Mouse (Mus musculus) neutrophil, adult 5-6 weeks (primary cell): ENCODE measurements at regions not wholly inside any gene's neighbourhood (a gene's known extent, or its start where the extent isn't known, plus 50 kb on each side); places are given as distances from the start of the nearest gene placed in this dataset.
A peak's percentile ranks its signal among the peaks of the same experiment; 100 is the strongest.

Experiments used
- ATAC-seq: fragments of 151-379, 151-347 bp; 2 replicates; pipeline ENCODE4 v1.8.0; 2017; ENCODE audit warnings: mild to moderate bottlenecking, moderate TSS enrichment; ENCODE audit not compliant: insufficient number of reproducible peaks, poor library complexity, low FRiP score, severe bottlenecking; ENCODE audit errors: extremely low read depth

DNA sequence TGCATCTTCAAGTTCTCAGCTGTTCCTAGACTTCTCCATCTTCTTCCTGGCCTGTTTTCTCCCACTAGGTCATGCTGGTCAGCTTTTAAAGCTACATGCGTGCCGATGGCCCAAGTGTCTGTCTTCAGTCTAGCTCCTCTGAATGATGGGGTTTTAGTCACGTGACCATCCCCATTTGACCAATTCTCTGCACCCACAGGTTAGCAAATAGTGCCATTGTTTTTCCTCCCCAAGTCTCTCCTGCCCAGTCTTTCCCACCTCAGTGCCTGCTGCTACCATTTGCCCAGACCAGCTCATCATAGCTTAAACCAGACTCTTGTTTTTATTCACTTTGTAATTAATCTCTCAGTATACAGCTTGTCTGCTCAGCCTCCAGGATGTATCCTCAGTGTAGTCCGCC, 62.3 kb downstream of the Zfp706 start:
- ATAC-seq = no peak

DNA sequence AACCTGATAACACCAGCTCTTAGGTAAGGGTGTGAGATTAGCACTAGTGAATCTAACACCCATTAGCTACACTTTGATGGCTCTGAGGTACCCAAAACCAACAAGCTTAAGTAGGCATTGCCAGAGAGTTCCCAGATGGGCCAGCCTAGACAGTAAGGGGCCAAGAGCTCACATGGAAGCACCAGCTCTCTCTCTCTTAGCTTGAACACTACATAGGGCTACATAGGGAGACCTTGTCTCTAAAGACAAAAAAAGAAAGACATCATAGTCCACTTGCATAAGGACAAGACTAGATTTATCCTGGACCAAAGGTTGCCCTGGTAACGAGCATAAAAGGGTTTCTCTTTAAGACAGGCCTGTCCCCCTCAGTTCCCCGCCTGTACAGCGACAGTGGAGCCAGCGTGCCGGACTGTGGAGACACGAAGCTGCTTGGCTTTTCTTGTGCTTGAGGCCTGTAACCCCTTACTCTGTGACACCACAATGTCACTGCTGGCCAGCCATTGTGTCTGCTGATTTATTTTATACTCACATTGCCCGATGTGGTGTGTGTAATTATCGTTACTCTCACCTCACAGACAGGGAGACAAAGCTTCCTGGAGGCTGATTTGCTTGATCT, 62.9 kb downstream of the Zfp706 start:
- ATAC-seq = no peak

DNA sequence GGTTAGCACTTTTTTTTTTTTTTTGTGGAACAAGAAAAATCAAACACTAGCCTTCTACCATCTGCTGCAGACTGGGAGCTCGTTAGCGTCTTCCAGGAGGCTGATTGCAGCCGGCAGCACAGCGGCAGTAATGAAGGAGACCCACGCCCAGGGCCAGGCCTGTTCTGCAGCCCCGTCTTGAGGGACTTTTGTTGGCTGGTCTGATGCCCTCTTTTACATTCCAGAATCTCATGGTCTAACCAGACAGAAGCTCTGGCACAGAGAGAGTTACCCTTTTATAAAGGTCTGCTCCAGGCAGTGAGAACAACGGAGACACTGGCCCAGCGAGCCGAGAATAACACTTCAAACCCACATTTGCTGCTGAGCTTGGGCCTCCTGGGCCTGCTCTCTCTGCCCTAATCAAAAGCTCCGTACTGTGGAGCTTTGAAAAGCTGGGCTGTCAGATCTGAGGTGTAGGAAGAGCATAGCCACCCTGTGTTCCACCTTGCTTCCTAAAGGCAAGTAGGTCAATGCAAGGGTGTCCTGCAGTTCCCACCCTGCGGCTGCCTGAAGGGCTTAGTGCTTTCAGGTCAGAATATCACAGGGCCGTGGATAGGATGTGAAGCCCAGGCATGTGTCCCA, 64.0 kb downstream of the Zfp706 start:
- no peak for ATAC-seq

DNA sequence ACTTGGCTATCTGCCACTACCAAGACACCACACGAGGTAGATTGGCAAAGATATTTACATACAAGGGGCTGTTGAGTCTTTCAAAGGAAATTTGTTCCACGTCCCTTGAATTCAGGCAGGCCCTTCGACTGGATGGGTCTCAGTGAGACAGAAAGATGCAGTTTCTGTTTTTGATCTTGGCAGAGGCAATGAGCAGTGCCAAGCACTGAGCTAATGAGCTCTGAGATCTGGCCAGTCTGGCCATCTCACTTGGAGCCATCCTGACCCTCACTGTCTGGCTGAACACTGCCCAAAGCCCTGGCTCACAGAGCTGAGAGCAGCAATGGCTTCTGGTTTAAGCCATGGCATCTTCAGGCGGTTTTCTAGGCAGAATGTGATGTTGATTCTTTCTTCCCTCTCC, 65.3 kb downstream of the Zfp706 start:
- ATAC-seq = no peak

GRCm38 (mm10) chr15:36941741-36942140, 65.8 kb downstream of the Zfp706 start:
- no peak for ATAC-seq

DNA sequence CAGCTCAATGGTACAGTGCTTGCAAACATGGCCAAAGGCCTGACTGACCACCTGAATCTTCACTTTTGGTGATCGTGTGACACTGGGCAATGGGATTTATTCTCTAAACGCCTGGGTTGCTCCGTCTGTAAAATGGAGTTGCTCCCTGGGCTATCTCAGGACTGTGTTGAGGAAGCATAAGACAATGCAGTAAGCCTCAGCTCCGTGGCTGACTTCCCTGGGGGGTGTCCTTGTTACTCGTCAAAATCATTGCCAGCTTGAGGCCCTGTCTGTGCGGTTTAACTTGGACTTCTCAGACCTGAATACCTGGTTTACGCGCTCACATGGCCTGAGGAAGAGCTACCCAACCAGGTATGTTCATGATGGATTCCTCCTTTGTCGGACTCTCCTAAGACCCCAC, 68.0 kb downstream of the Zfp706 start:
- ATAC-seq = no peak

DNA sequence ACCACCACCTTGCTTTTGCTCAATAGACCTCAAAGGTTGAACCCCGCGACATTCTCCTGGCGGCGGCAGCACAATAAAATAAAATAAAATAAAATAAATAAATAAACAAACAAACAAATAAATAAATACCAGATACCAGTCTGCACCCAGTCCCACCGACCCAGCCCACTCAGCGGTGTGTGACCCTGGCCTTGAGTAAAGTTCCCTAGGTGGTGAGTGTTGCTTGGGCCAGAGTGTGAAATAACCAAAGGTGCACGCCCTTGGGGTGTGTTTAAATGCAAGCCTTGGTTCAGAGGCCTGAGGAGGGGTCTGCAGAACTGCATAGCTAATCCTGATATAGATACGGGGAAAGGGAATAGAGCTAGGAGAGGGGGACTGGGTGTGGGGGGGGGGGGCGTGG, 68.4 kb downstream of the Zfp706 start:
- ATAC-seq = no peak

DNA sequence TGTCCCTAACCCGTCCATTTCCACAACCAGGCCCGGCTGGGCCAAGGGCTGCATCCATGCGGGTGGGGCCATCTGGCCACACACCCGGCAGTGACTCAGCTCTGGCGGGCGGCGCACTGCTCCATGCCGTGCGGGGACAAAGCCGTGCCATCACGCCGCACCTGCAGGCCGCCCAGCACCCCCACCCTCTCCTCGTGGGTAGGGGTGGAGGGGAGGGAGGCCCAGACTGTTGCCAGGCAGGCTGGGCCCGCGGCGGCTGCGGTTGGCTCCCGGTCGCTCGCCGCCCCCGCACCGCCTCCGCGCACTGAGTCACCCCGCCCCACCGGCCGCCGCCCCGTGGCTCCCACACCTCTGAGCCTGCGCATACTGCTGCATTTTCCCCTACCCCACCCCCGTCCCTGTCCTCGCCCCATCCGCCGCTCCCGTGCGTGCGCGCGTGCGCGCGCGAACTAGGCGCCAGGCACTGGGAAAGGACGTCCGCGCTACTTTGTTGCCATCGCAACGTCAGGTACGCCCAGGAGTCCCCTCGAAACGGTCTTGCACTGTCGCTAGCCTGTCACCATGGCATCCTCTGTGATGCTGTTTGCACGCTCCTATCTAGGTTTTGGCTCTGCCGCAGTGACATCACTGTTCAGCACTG, 68.9 kb downstream of the Zfp706 start:
- ATAC-seq = peak; percentile 88

- ATAC-seq = no peak
Measured at GRCm38 (mm10) chr15:36937757-36938498, 69.6 kb downstream of the Zfp706 start.

GRCm38 (mm10) chr15:36937067-36937657, 70.4 kb downstream of the Zfp706 start:
- no peak for ATAC-seq

DNA sequence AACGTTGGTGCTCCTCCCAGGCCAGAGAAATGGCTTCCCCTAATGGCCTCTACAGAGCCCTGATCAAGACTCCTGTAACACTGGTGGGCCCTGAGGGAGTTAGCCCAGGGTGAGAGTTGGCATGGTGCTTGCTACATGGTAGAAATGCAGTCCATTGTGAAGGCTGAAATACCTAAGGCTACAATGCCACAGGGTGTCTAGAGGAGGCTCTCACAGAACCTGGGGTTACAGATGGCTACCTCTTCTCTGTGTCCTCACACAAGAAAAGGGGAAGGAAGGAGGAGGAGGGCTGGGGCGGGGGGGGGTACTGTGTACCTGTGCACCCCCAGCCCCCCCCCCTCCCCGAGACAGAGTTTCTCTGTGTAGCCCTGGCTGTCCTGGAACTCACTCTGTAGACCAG, 72.8 kb downstream of the Zfp706 start:
- peak; percentile 11; the same call in 1 of the 2 replicates for ATAC-seq

GRCm38 (mm10) chr15:36933581-36933991, 74.0 kb downstream of the Zfp706 start:
- 0 out of 2 replicates have a peak, but pooled peaks have one; percentile 3 for ATAC-seq

DNA sequence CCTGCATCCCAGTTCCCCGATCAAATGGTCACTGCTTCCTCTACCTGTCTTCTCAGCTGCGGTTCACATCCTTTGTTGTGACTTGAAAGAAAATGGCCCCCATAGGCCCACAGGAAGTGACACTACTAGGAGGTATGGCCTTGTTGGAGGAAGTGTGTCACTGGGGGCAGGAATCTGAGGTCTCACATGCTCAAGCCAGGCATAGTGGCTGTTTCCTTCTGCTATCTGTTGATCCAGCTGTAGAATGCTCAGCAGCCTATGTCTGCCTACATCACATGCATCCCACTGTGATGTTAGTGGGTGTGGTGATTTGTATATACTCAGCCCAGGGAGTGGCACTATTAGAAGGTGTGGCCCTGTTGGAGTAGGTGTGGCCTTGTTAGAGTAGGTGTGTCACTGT, 76.1 kb downstream of the Zfp706 start:
- ATAC-seq = peak; percentile 53

GRCm38 (mm10) chr15:36930433-36930832, 77.1 kb downstream of the Zfp706 start:
- ATAC-seq = no peak

GRCm38 (mm10) chr15:36929786-36930185, 77.8 kb downstream of the Zfp706 start:
- no peak for ATAC-seq

- no peak for ATAC-seq
Measured at GRCm38 (mm10) chr15:36929088-36929487, 78.5 kb downstream of the Zfp706 start.

DNA sequence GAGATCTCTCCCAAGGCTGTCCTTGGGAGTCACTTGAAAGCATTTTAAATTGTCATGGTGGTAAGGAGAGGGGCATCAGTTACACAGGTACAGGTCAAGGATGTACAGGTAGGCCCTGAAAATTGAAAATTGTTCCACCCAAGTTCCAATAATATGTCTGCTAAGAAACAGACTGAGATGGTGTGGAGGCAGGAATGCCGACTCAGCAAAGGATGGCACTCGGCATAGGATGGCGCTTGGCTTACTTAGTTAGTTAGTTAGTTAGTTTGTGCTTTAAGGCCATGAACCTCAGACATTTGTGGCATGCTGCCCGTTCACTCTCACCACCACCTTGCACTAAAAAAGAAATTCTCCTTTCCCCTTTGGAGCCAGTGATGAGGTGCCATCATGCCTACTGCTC, 78.9 kb downstream of the Zfp706 start:
- no peak for ATAC-seq

DNA sequence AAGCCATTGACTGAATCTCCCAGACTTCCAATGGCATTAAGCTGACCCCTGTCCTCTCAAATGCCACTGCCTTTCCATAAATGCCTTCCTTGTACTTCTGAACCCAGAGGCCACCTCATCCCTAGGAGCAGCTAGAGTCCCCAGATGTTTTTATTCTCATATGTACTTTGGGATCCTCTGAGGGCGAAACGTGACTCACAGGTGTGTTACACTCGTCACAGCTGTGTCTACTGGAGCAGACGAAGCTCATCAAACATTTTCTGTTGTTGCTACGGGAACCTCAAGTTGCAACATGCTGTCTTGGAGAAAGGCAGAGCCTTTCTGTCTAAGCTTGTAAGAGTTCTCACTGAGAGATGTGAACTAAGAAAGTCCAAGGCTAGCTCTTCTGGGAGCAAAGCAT, 80.1 kb downstream of the Zfp706 start:
- no peak for ATAC-seq

- ATAC-seq = no peak
Measured at GRCm38 (mm10) chr15:36924171-36924570, 83.4 kb downstream of the Zfp706 start.
